Mouse (Mus musculus): ENCODE results near the gene Ap3m1. TPM values are rescaled to one million over a fixed set of nuclear protein-coding genes. Genes with fewer than 3 reads are reported as not detected.

Gene Ap3m1
- polyA plus RNA-seq, 1 experiment from 2014 or later = 28.6 TPM

- 72% methylated on average over 4 of the region's 4 CpGs for WGBS (ENCODE audit: insufficient replicate concordance)
- Histone ChIP-seq H3K27me3 (ENCODE audit: insufficient read depth, low read length) (no peaks in the 10 kb centered on the region), H3K4me1 (ENCODE audit: insufficient read depth) (peaks cover 3% of the 10 kb centered on the region; the same call in 1 of the 2 replicates), H3K4me3 (ENCODE audit: low read depth, low read length) (no peak overlapping the region), H3K27ac (ENCODE audit: low read depth) (peak overlapping the region; percentile 32; the same call in 1 of the 2 replicates), H3K36me3 (replicated peaks; ENCODE audit: insufficient read depth, low read length) (peaks cover 64% of the 10 kb centered on the region), H3K4me2 (ENCODE audit: low read depth, low read length) (no peak overlapping the region), H3K9me3 (ENCODE audit: low read length) (no peaks in the 10 kb centered on the region), H3K9ac (replicated peaks) (no peak overlapping the region)
- no peak for DNase-seq
- TF ChIP-seq EP300 (IDR thresholded peaks at IDR 0.05; ENCODE audit: low read depth) = no peak
- no peak for TF ChIP-seq CTCF (IDR thresholded peaks at IDR 0.05; ENCODE audit: low read depth)
- no peak for ATAC-seq
Observed at GRCm38 (mm10) chr14:21034271-21034670, 18.0 kb downstream of the Ap3m1 start.

DNA sequence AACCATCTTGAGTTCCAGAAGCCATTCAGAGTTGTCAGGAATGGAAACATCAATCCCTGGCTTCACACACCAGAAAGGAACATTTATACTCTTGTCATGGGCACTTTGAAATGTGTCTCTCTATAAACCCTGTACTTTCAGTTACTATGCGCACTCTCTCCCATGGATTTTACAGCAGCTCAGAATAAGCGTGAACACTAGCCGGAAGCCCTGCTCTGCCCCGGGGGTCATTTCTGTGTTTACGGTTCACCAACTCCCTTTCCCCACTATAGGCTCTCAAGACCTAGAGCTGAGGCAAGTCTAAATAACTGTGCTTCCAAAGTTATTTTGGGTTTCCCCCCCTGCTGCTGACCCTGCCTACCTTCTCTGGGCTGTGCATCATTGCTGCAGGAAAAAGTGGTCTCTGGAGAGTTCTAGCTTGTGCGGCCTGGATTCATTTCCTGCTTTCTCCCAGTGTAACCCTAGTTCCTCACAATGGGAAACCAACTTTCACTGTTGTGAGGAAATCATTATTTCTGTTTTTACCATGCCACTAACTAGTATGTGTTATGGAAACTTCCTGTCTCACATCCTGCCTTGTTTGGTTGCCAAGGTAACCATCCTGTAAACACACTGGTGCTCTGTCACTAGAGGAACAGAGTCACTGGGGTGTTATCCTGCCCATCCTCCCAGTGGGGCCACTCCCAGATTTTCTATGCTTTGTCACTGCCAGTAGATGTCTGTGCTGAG, 20.4 kb downstream of the Ap3m1 start:
- H3K4me2 ChIP-seq (ENCODE audit: low read depth, low read length) = no peak overlapping the region
- ATAC-seq (peak; percentile 90), DNase-seq (peak; percentile 58)
- WGBS (ENCODE audit: insufficient replicate concordance) = 69% methylated on average over 6 of the region's 6 CpGs
- H3K27me3 ChIP-seq (ENCODE audit: insufficient read depth, low read length) = no peaks in the 10 kb centered on the region
- H3K9me3 ChIP-seq (ENCODE audit: low read length) = no peaks in the 10 kb centered on the region
- peaks cover 67% of the 10 kb centered on the region for H3K36me3 ChIP-seq (replicated peaks; ENCODE audit: insufficient read depth, low read length)
- no peak overlapping the region for H3K4me3 ChIP-seq (ENCODE audit: low read depth, low read length)
- no peak overlapping the region for H3K9ac ChIP-seq (replicated peaks)
- peaks cover 3% of the 10 kb centered on the region; the same call in 1 of the 2 replicates for H3K4me1 ChIP-seq (ENCODE audit: insufficient read depth)
- H3K27ac ChIP-seq (ENCODE audit: low read depth) = peak overlapping the region; percentile 75
- TF ChIP-seq EP300 (IDR thresholded peaks at IDR 0.05; ENCODE audit: low read depth) (0 out of 2 replicates have a peak, but pooled peaks have one; percentile 23), CTCF (IDR thresholded peaks at IDR 0.05; ENCODE audit: low read depth) (no peak)

GRCm38 (mm10) chr14:21029025-21029659, 23.2 kb downstream of the Ap3m1 start:
- DNase-seq (no peak), ATAC-seq (no peak)
- H3K27me3 ChIP-seq (ENCODE audit: insufficient read depth, low read length) = no peaks in the 10 kb centered on the region
- 80% methylated on average over 11 of the region's 11 CpGs for WGBS (ENCODE audit: insufficient replicate concordance)
- H3K4me2 ChIP-seq (ENCODE audit: low read depth, low read length) = no peak overlapping the region
- no peak for TF ChIP-seq CTCF (IDR thresholded peaks at IDR 0.05; ENCODE audit: low read depth)
- no peak for TF ChIP-seq EP300 (IDR thresholded peaks at IDR 0.05; ENCODE audit: low read depth)
- H3K4me3 ChIP-seq (ENCODE audit: low read depth, low read length) = no peak overlapping the region
- no peak overlapping the region for H3K27ac ChIP-seq (ENCODE audit: low read depth)
- no peak overlapping the region for H3K9ac ChIP-seq (replicated peaks)
- H3K4me1 ChIP-seq (ENCODE audit: insufficient read depth) = peaks cover 3% of the 10 kb centered on the region; the same call in 1 of the 2 replicates
- peaks cover 73% of the 10 kb centered on the region for H3K36me3 ChIP-seq (replicated peaks; ENCODE audit: insufficient read depth, low read length)
- H3K9me3 ChIP-seq (ENCODE audit: low read length) = no peaks in the 10 kb centered on the region

- H3K9ac ChIP-seq (replicated peaks) = no peak overlapping the region
- no peak for ATAC-seq
- H3K27me3 ChIP-seq (ENCODE audit: insufficient read depth, low read length) = no peaks in the 10 kb centered on the region
- DNase-seq = no peak
- peaks cover 78% of the 10 kb centered on the region for H3K36me3 ChIP-seq (replicated peaks; ENCODE audit: insufficient read depth, low read length)
- no peak overlapping the region for H3K27ac ChIP-seq (ENCODE audit: low read depth)
- H3K9me3 ChIP-seq (ENCODE audit: low read length) = no peaks in the 10 kb centered on the region
- no peak overlapping the region for H3K4me3 ChIP-seq (ENCODE audit: low read depth, low read length)
- H3K4me1 ChIP-seq (ENCODE audit: insufficient read depth) = peaks cover 3% of the 10 kb centered on the region; the same call in 1 of the 2 replicates
- H3K4me2 ChIP-seq (ENCODE audit: low read depth, low read length) = no peak overlapping the region
- TF ChIP-seq CTCF (IDR thresholded peaks at IDR 0.05; ENCODE audit: low read depth) (no peak), EP300 (IDR thresholded peaks at IDR 0.05; ENCODE audit: low read depth) (no peak)
Observed at GRCm38 (mm10) chr14:21027542-21027941, 24.8 kb downstream of the Ap3m1 start.

DNA sequence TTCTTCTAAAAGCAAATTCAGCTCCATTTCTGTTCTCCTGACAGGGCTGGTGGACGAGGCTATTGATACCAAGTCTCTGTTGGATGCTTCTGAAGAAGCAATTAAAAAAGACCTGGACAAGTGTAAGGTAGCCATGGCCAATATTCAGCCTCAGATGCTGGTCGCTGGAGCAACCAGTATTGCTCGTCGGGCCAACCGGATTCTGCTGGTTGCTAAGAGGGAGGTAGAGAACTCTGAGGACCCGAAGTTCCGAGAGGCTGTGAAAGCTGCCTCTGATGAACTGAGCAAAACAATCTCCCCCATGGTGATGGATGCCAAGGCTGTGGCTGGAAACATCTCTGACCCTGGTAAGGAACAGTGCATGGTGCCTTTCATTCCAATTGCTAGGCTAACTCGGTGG, 31.9 kb downstream of the Ap3m1 start:
- H3K9ac ChIP-seq (replicated peaks) = no peak overlapping the region
- H3K36me3 ChIP-seq (replicated peaks; ENCODE audit: insufficient read depth, low read length) = peaks cover 74% of the 10 kb centered on the region
- H3K4me2 ChIP-seq (ENCODE audit: low read depth, low read length) = no peak overlapping the region
- no peak for TF ChIP-seq EP300 (IDR thresholded peaks at IDR 0.05; ENCODE audit: low read depth)
- no peak for TF ChIP-seq CTCF (IDR thresholded peaks at IDR 0.05; ENCODE audit: low read depth)
- ATAC-seq = no peak
- 89% methylated on average over 8 of the region's 8 CpGs for WGBS (ENCODE audit: insufficient replicate concordance)
- no peak overlapping the region for H3K4me3 ChIP-seq (ENCODE audit: low read depth, low read length)
- H3K27ac ChIP-seq (ENCODE audit: low read depth) = no peak overlapping the region
- DNase-seq = no peak
- H3K27me3 ChIP-seq (ENCODE audit: insufficient read depth, low read length) = no peaks in the 10 kb centered on the region
- H3K4me1 ChIP-seq (ENCODE audit: insufficient read depth) = no peaks in the 10 kb centered on the region
- H3K9me3 ChIP-seq (ENCODE audit: low read length) = no peaks in the 10 kb centered on the region

DNA sequence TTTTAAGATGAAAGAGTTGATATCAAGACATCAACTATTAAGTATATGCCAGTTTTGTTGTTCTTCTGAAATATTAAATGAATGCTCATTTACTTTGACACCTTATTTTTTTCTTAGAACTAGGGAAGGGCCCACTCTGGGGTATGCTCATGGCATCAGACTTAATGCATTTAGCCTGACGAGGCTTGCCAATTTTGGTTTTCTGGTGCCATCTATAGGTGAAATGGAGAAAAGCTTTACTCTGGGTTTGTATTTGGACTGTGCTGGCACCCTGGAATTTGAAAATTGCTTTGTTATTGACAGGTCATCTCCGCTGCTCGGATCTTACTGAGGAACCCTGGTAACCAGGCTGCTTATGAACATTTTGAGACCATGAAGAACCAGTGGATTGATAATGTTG, 33.3 kb downstream of the Ap3m1 start:
- 59% methylated on average over 3 of the region's 3 CpGs for WGBS (ENCODE audit: insufficient replicate concordance)
- Histone ChIP-seq H3K9me3 (ENCODE audit: low read length) (no peaks in the 10 kb centered on the region), H3K4me2 (ENCODE audit: low read depth, low read length) (no peak overlapping the region), H3K9ac (replicated peaks) (no peak overlapping the region), H3K27me3 (ENCODE audit: insufficient read depth, low read length) (no peaks in the 10 kb centered on the region), H3K36me3 (replicated peaks; ENCODE audit: insufficient read depth, low read length) (peaks cover 72% of the 10 kb centered on the region), H3K4me3 (ENCODE audit: low read depth, low read length) (no peak overlapping the region), H3K4me1 (ENCODE audit: insufficient read depth) (no peaks in the 10 kb centered on the region), H3K27ac (ENCODE audit: low read depth) (no peak overlapping the region)
- DNase-seq = no peak
- TF ChIP-seq EP300 (IDR thresholded peaks at IDR 0.05; ENCODE audit: low read depth) (no peak), CTCF (IDR thresholded peaks at IDR 0.05; ENCODE audit: low read depth) (peak; percentile 71)
- ATAC-seq = no peak

All from liver, postnatal 0 days (tissue).